Mouse (Mus musculus) spleen, adult 2 months (tissue): ENCODE measurements around the gene Hoxd3.

Experiments used
- CTCF ChIP-seq: fragments of 200-500 bp; IDR thresholded peaks from 2 replicates; pipeline ENCODE4 v1.5.1; 2011; ENCODE audit warnings: mild to moderate bottlenecking, inconsistent platforms; ENCODE audit not compliant: insufficient read depth, insufficient read length, insufficient replicate concordance; ENCODE audit errors: extremely low read depth
- POLR2A ChIP-seq: fragments of 200-500 bp; IDR thresholded peaks from 2 replicates; pipeline ENCODE4 v1.6.1; 2011; ENCODE audit warnings: low read depth, low read length, inconsistent platforms

DNA sequence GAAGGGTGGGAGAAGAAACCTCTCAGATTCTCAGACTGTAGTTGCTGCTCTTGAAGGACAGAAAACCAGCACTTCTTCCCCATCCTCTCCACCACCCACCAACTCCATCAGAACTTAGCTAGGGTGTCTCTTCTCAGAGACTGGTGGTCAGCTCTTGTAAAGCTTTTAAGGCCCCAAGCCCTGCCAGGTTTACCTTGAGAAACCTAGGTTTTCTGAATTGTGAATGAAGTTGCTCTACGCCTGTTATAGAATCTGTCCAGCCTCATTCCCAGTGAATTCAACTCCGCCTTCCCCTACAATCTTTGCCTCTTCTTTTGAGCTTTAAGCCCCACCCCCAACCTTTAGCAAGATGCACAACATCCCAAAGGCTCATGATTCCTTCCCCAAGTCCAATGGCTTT lies 34.6 kb upstream of the Hoxd3 start:
- TF ChIP-seq CTCF (no peak), POLR2A (no peak)
